8 mouse cellular contexts compared by ENCODE assay signal in the genomic region with DNA sequence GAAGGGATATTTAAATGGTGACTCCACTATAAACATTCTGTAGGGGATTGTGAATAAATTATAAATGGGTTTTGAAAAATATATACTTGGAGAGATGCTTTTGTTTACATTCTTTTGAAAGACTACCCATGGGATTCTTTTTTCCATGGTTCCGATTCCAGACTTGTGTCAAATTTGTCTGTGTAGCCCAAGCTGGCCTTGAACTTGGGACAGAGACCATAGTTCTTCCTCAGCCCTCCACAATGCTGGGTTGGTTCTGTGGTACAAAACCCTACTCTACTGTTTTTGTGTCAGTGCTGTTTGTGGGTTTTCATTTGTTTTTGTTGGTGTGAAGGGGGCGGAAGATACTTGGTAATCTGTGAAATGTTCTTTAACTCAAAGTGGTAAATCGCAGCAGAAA. TPM values are rescaled to one million over a fixed set of nuclear protein-coding genes. Genes with fewer than 3 reads are reported as not detected.
A peak's percentile ranks its signal among the peaks of the same experiment; 100 is the strongest.
DNase-seq lines count a peak whose midpoint lies in the region; TF ChIP-seq lines count a peak whose summit lies in the region.

No protein-coding gene starts in this region.

- peak overlapping the region; percentile 81 for H3K4me3 ChIP-seq in layer of hippocampus, adult 2 months
- peak overlapping the region; percentile 98 for H3K4me3 ChIP-seq in embryonic facial prominence, embryonic 10.5 days
- peak overlapping the region; percentile 99 for H3K4me3 ChIP-seq in myocyte

- H3K36me3 ChIP-seq in embryonic facial prominence, embryonic 10.5 days (replicated peaks), result no peaks in the 10 kb centered on the region
- no peaks in the 10 kb centered on the region for H3K36me3 ChIP-seq in myocyte (ENCODE audit: control insufficient read depth, insufficient read depth)

- TF ChIP-seq CTCF in layer of hippocampus, adult 2 months (conservative IDR thresholded peaks at IDR 0.05), result no peak

- TF ChIP-seq POLR2A in myocyte (IDR thresholded peaks at IDR 0.05; ENCODE audit: insufficient read length, low read depth), result no peak

- peaks cover 71% of the 10 kb centered on the region for H3K79me2 ChIP-seq in myocyte (ENCODE audit: control insufficient read depth, insufficient read depth)

- H3K4me1 ChIP-seq in embryonic facial prominence, embryonic 10.5 days, result peaks cover 24% of the 10 kb centered on the region

- peak overlapping the region; percentile 99 for H3K27ac ChIP-seq in layer of hippocampus, adult 2 months
- peak overlapping the region; percentile 98; the same call in 1 of the 2 replicates for H3K27ac ChIP-seq in embryonic facial prominence, embryonic 10.5 days (replicated peaks)

- H3K9me3 ChIP-seq in embryonic facial prominence, embryonic 10.5 days, result no peaks in the 10 kb centered on the region

- DNase-seq in layer of hippocampus, adult 2 months (ENCODE audit: low spot score in 2 of 2), result no peak
- DNase-seq in layer of hippocampus, postnatal 10 days (ENCODE audit: low spot score in 2 of 2), result no peak
- DNase-seq in embryonic facial prominence, embryonic 10.5 days (ENCODE audit: low spot score), result no peak
- DNase-seq in induced T-regulatory cell, adult 2 months (ENCODE audit: low read depth), result peak; percentile 69
- DNase-seq in layer of hippocampus, adult 9-10 months (ENCODE audit: low spot score), result no peak
- DNase-seq in frontal cortex, postnatal 14 days (ENCODE audit: low spot score in 2 of 2), result no peak
- DNase-seq in layer of hippocampus, postnatal 25 days (ENCODE audit: extremely low spot score in 1 of 2, low spot score in 1 of 2), result no peak

- no peak overlapping the region for H3ac ChIP-seq in myocyte (ENCODE audit: control insufficient read depth, insufficient read length)

- no peaks in the 10 kb centered on the region for H3K27me3 ChIP-seq in embryonic facial prominence, embryonic 10.5 days (replicated peaks; ENCODE audit: low read depth, poor library complexity, severe bottlenecking)
- H3K27me3 ChIP-seq in myocyte (ENCODE audit: control insufficient read depth, insufficient read depth, insufficient read length), result no peaks in the 10 kb centered on the region

- H3K4me2 ChIP-seq in myocyte (ENCODE audit: low read depth), result peak overlapping the region; percentile 87

- 73% methylated on average over 3 of the region's 3 CpGs for WGBS in embryonic facial prominence, embryonic 10.5 days

TF ChIP-seq in myocyte, 11 proteins besides CTCF, POLR2A, EP300 and RAD21:
- TF ChIP-seq MAX (IDR thresholded peaks at IDR 0.05; ENCODE audit: low read depth) (no peak), MYOG (IDR thresholded peaks at IDR 0.05; ENCODE audit: control insufficient read depth in 1 of 3, insufficient read depth in 1 of 3, insufficient read length in 2 of 3, low read depth in 2 of 3) (no peak)
TF ChIP-seq in myocyte: peak in this region for 0.

RNA-seq across cellular contexts. Expression of gene Picalm, which starts 2.3 kb away (rescaled TPM):
- 100 to 1,000 TPM; 143 to 151 TPM for total RNA-seq in layer of hippocampus, adult 2 months (2021)
- total RNA-seq in layer of hippocampus, postnatal 10 days (2021), result 100 to 1,000 TPM; 196 to 214 TPM
- 29.0 and 30.3 TPM in 2 replicates for polyA plus RNA-seq in embryonic facial prominence, embryonic 10.5 days (2016; fragmentation: Nextera tagmentation; extraction: Ambion mirVana)
- polyA plus RNA-seq in myocyte (2012; fragmentation: generic; extraction: Trizol), result 40.1 TPM
- 100 to 1,000 TPM; 145 to 155 TPM for total RNA-seq in layer of hippocampus, postnatal 25 days (2021)
